Mouse (Mus musculus) myocyte (in vitro differentiated cells): ENCODE data around the gene Lpin3.

Experiments used
- CEBPB ChIP-seq: IDR thresholded peaks from 2 replicates; pipeline ENCODE4 v1.6.1; 2011; ENCODE audit warnings: mild to moderate bottlenecking, moderate library complexity; ENCODE audit not compliant: poor library complexity, insufficient read depth, severe bottlenecking
- MYOD1 ChIP-seq, 3 experiments: IDR thresholded peaks; one replicate each; pipeline ENCODE4 v1.6.1; 2011; ENCODE audit warnings: control low read depth in 2 of 3, low read depth in 2 of 3, mild to moderate bottlenecking in 2 of 3, moderate library complexity in 1 of 3; ENCODE audit not compliant: insufficient read length in 2 of 3, control insufficient read depth in 1 of 3
- MYOG ChIP-seq, 3 experiments: IDR thresholded peaks; one replicate each; pipeline ENCODE4 v1.6.1; 2011; ENCODE audit warnings: control low read depth in 2 of 3, low read depth in 2 of 3, mild to moderate bottlenecking in 2 of 3; ENCODE audit not compliant: insufficient read length in 2 of 3, control insufficient read depth in 1 of 3, insufficient read depth in 1 of 3
- POLR2A ChIP-seq: IDR thresholded peaks from one replicate; pipeline ENCODE4 v1.6.1; 2011; ENCODE audit warnings: low read depth, mild to moderate bottlenecking, control low read depth, moderate library complexity; ENCODE audit not compliant: insufficient read length
- POLR2AphosphoS2 ChIP-seq: IDR thresholded peaks from one replicate; pipeline ENCODE4 v1.6.1; 2011; ENCODE audit warnings: low read depth, control low read depth; ENCODE audit not compliant: insufficient read length
- SRF ChIP-seq: IDR thresholded peaks from one replicate; pipeline ENCODE4 v1.6.1; 2011; ENCODE audit warnings: low read depth; ENCODE audit not compliant: control insufficient read depth, insufficient read length
- USF1 ChIP-seq: IDR thresholded peaks from one replicate; pipeline ENCODE4 v1.6.1; 2011; ENCODE audit warnings: low read depth, mild to moderate bottlenecking, control low read depth, moderate library complexity

DNA sequence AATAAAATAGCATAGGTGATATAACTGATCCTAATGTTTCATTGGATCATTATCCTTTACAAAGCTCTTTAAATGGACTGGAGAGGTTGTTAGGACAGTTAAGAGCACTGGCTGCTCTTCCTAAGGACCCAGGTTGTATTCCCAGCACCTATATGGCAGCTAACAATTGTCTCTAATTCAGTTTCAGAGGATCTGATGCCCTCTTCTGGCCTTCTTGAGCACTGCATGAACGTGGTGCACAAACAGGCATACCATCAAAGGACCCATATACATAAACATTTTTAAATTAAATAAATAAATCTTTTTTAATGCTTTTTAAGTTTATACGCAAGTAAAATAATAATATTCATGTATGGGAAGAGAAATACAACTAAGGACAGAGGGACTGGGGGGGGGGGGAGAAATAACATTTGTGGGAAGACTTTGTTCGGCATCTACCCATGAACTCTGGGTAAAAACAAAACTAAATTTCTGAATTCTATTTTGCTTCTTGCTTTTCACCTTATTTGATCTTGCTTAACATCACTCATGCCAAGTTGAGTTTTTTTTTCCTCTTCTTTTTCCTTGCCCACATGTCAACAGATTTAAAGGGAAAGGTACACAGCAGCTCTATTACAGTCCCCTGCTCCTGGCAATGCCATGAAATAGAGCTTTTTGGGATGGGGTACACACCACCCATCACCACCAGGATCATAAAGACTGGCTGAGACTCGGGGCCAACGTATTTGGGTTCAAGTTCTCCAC is 23.9 kb upstream of the Lpin3 start:
- no peak for TF ChIP-seq USF1
- TF ChIP-seq POLR2A = no peak
- TF ChIP-seq MYOD1 (IDR thresholded peaks at IDR 0.05; ENCODE audit: control insufficient read depth in 1 of 3, insufficient read length in 2 of 3, low read depth in 2 of 3) = no peak
- no peak for TF ChIP-seq SRF
- TF ChIP-seq POLR2AphosphoS2 = no peak
- TF ChIP-seq MYOG (IDR thresholded peaks at IDR 0.05; ENCODE audit: control insufficient read depth in 1 of 3, insufficient read depth in 1 of 3, insufficient read length in 2 of 3, low read depth in 2 of 3) = no peak
- no peak for TF ChIP-seq CEBPB
